Mouse (Mus musculus) intestine, postnatal 0 days (tissue): ENCODE measurements around the gene Hdac9. TPM values are rescaled to one million over a fixed set of nuclear protein-coding genes. Genes with fewer than 3 reads are reported as not detected.

Experiments
- ATAC-seq: fragments of 200-750 bp; cut with Nextera tagmentation; 2 replicates; pipeline ENCODE4 v1.8.0; 2017; ENCODE audit warnings: mild to moderate bottlenecking, moderate TSS enrichment, moderate library complexity
- H3K27ac ChIP-seq: fragments of 300-500 bp; sonication (generic); 2 replicates; pipeline ENCODE4 v1.5.1; 2014; ENCODE audit warnings: mild to moderate bottlenecking, low read depth, low read length, moderate library complexity
- H3K27me3 ChIP-seq: fragments of 300-500 bp; sonication (generic); replicated peaks from 2 replicates; pipeline ENCODE4 v1.6.1; 2014; ENCODE audit warnings: low read length, mixed read lengths; ENCODE audit not compliant: control insufficient read depth, insufficient read depth
- H3K36me3 ChIP-seq: fragments of 300-500 bp; sonication (generic); 2 replicates; pipeline ENCODE4 v1.6.1; 2014; ENCODE audit warnings: mild to moderate bottlenecking, moderate library complexity; ENCODE audit not compliant: control insufficient read depth, insufficient read depth
- H3K4me1 ChIP-seq: fragments of 300-500 bp; sonication (generic); replicated peaks from 2 replicates; pipeline ENCODE4 v1.6.1; 2014; ENCODE audit warnings: antibody characterized with exemption, low read length, mixed read lengths; ENCODE audit not compliant: control insufficient read depth, insufficient read depth
- H3K4me2 ChIP-seq: fragments of 300-500 bp; sonication (generic); replicated peaks from 2 replicates; pipeline ENCODE4 v1.6.1; 2014; ENCODE audit warnings: low read depth, mild to moderate bottlenecking, moderate library complexity
- H3K4me3 ChIP-seq: fragments of 300-500 bp; sonication (generic); 2 replicates; pipeline ENCODE4 v1.5.1; 2014; ENCODE audit warnings: low read depth, low read length
- H3K9ac ChIP-seq: fragments of 300-500 bp; sonication (generic); 2 replicates; pipeline ENCODE4 v1.6.1; 2014; ENCODE audit warnings: mild to moderate bottlenecking, low read depth, low read length
- H3K9me3 ChIP-seq: fragments of 300-500 bp; sonication (generic); 2 replicates; pipeline ENCODE4 v1.6.1; 2016; ENCODE audit warnings: mixed run types; ENCODE audit not compliant: control insufficient read depth
- CTCF ChIP-seq: sonication (generic); IDR thresholded peaks from 2 replicates; pipeline ENCODE4 v1.5.1; 2016; ENCODE audit warnings: low read depth, mild to moderate bottlenecking, control low read depth, antibody characterized with exemption, moderate library complexity
- WGBS: fragments of 180-500 bp; shearing (Covaris S2); extraction: QIAGEN DNeasy Blood & Tissue Kit; methylation state at CpG from one replicate; pipeline ENCODE4 v1.1.7; 2014; 5-methylcytosine and 5-hydroxymethylcytosine counted together
- polyA plus RNA-seq: library from polyadenylated mRNA; unstranded; fragments of >200 nt; fragmentation: Nextera tagmentation; extraction: Ambion mirVana; gene quantifications from 2 replicates; pipeline ENCODE4 v1.2.1, GENCODE M21; 2015

Gene Hdac9
- polyA plus RNA-seq, 1 experiment from 2014 or later = 1.4 TPM

DNA sequence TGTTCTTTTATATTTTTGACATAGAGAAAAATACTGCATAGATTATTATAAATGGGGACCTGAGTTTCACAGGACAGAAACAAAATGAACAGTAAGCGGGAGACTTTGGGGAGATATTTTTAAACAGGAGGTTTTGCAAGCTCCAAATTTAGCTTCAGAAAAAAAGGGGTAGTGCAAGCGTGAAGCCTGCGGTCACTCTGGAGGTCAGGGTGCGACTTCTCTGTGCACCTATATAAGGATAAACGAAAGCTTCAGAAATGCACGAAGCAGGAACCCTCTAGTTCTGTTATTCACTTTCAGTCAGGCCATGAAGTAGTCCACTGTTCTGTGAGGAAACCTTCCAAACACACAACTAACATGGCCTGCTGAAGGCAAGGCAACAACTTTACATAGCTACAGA is 133.3 kb downstream of the Hdac9 start:
- H3K4me3 ChIP-seq = no peak overlapping the region
- H3K9ac ChIP-seq = no peak overlapping the region
- H3K27ac ChIP-seq = no peak overlapping the region
- no peak overlapping the region for H3K4me2 ChIP-seq
- no peaks in the 10 kb centered on the region for H3K9me3 ChIP-seq
- ATAC-seq = no peak
- no peak for TF ChIP-seq CTCF
- H3K36me3 ChIP-seq = no peaks in the 10 kb centered on the region
- H3K4me1 ChIP-seq = no peaks in the 10 kb centered on the region
- 87% methylated on average over 6 of the region's 6 CpGs for whole genome bisulfite sequencing
- H3K27me3 ChIP-seq = no peaks in the 10 kb centered on the region

GRCm38 (mm10) chr12:34779368-34779957 is 137.4 kb downstream of the Hdac9 start:
- Histone ChIP-seq H3K4me3 (no peak overlapping the region), H3K9me3 (no peaks in the 10 kb centered on the region), H3K4me2 (no peak overlapping the region), H3K4me1 (no peaks in the 10 kb centered on the region), H3K36me3 (no peaks in the 10 kb centered on the region), H3K9ac (no peak overlapping the region), H3K27me3 (no peaks in the 10 kb centered on the region), H3K27ac (no peak overlapping the region)
- no peak for TF ChIP-seq CTCF
- WGBS = 71% methylated on average over 6 of the region's 6 CpGs
- ATAC-seq = no peak

DNA sequence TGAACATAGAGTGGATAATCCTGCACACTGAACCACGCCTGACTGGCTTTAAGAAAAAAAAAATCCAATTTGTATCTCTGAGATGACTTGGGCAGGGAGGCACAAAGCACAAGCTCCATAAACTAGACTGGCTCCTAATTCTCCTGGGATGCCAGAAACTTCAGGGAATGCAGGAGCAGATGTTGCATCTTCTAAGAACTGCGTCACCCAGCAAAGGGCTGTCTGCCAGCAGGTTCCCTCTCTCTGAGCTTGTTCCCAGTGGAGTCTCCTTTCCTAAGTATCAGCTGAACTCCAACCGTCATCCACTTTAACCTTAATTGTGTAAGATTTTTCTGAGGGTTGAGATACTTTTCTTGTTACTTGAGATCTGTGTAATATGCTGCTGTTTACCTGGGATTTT is 140.7 kb downstream of the Hdac9 start:
- 69% methylated on average over 3 of the region's 3 CpGs for WGBS
- ATAC-seq = no peak
- Histone ChIP-seq H3K9me3 (no peaks in the 10 kb centered on the region), H3K27me3 (no peaks in the 10 kb centered on the region), H3K4me3 (no peak overlapping the region), H3K9ac (no peak overlapping the region), H3K36me3 (no peaks in the 10 kb centered on the region), H3K27ac (no peak overlapping the region), H3K4me2 (no peak overlapping the region), H3K4me1 (no peaks in the 10 kb centered on the region)
- TF ChIP-seq CTCF = no peak

DNA sequence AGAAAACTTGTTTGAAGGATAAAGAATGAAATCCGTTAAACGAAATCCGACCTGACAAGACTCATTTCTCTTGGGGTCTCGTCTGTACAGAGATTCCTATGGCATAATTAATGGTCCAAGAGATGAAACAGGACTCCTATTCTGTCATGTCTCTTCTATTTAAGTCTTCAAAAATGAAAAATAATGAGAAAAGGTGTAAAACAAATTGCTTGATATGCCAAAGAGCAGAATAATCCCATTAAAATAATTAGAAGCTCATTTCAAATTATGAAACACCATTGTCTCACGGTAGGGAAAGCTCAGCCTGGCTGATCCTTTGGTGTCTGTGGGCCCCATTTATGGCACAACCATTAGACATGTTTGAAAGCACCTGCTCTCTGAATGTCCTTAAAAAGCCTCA is 142.8 kb downstream of the Hdac9 start:
- H3K4me3 ChIP-seq = no peak overlapping the region
- WGBS = 69% methylated on average over 5 of the region's 5 CpGs
- H3K4me1 ChIP-seq = no peaks in the 10 kb centered on the region
- H3K9ac ChIP-seq = no peak overlapping the region
- H3K36me3 ChIP-seq = no peaks in the 10 kb centered on the region
- no peaks in the 10 kb centered on the region for H3K9me3 ChIP-seq
- no peaks in the 10 kb centered on the region for H3K27me3 ChIP-seq
- no peak overlapping the region for H3K4me2 ChIP-seq
- TF ChIP-seq CTCF = no peak
- no peak for ATAC-seq
- no peak overlapping the region for H3K27ac ChIP-seq

DNA sequence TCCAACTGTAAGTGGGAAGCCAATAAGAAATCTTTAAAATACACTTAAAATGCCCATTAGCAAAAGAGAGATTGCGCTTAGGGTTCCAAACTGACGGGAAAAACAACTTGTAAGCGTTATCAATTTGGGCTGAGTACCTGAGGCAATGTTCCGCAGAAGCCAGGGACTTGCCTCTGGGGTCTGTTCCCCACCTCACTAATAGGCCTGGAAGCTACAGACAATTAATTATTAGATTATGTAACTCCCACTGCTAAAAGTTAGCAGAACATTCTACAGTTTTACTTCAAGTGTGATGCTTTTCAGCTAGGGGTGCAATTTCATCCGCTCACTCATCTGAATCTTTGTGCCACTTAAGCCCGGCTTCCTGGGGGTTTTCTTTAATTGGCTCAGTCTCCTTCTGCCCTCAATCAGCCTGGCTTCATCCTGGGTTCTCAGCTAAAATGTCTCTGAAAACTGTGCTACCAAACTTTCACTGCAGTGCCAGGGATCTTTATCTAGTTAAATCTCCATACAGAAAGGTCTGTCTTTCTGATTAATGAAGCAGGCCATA is 149.6 kb downstream of the Hdac9 start:
- H3K27me3 ChIP-seq = no peaks in the 10 kb centered on the region
- H3K4me1 ChIP-seq = no peaks in the 10 kb centered on the region
- H3K27ac ChIP-seq = no peak overlapping the region
- TF ChIP-seq CTCF = no peak
- H3K9me3 ChIP-seq = no peaks in the 10 kb centered on the region
- H3K4me2 ChIP-seq = no peak overlapping the region
- H3K36me3 ChIP-seq = no peaks in the 10 kb centered on the region
- H3K4me3 ChIP-seq = no peak overlapping the region
- WGBS = 91% methylated on average over 6 of the region's 6 CpGs
- ATAC-seq = no peak
- H3K9ac ChIP-seq = no peak overlapping the region

DNA sequence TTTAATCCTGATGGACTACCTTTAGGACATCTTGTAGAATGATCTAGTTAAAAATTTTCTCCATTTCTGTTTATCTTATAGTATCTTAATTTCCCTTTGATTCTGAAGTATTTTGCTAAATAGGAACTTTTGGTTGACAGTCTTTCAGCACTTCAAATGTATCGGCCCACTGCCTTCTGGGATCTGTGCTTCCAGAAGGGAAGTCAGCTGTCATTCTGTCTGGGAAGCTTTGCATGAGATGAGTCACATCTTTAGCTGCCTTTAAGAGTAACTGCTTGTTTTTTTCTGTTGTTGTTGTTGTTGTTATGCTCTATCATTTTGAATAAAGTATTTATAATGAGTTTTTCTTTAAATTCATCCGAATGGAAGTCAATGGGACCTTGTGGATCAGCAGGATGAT is 169.6 kb downstream of the Hdac9 start:
- H3K27ac ChIP-seq = no peak overlapping the region
- H3K4me2 ChIP-seq = no peak overlapping the region
- no peak overlapping the region for H3K4me3 ChIP-seq
- H3K27me3 ChIP-seq = no peaks in the 10 kb centered on the region
- H3K9ac ChIP-seq = no peak overlapping the region
- no peak for ATAC-seq
- no peaks in the 10 kb centered on the region for H3K36me3 ChIP-seq
- 78% methylated on average over 2 of the region's 2 CpGs for WGBS
- H3K9me3 ChIP-seq = no peaks in the 10 kb centered on the region
- no peaks in the 10 kb centered on the region for H3K4me1 ChIP-seq
- no peak for TF ChIP-seq CTCF
